Mouse (Mus musculus): ENCODE results near the gene Gnai2. TPM values are rescaled to one million over a fixed set of nuclear protein-coding genes. Genes with fewer than 3 reads are reported as not detected.
"Not testable (repeated sequence)": the region's sequence is repeated elsewhere in the genome, so short reads cannot be mapped to it uniquely, and the experiment has no call there.

Gene Gnai2
- polyA plus RNA-seq, 1 experiment from 2014 or later: 234 TPM

GRCm38 (mm10) chr9:107575579-107576356, 59.4 kb downstream of the Gnai2 start:
- 91% methylated on average over 14 of the region's 14 CpGs for WGBS
- H3K9ac ChIP-seq (replicated peaks; ENCODE audit: low read depth, low read length): no peak overlapping the region
- no peak overlapping the region for H3K4me2 ChIP-seq (ENCODE audit: low read depth, low read length)
- H3K27ac ChIP-seq (ENCODE audit: low read depth, low read length): no peak overlapping the region
- H3K27me3 ChIP-seq (ENCODE audit: control insufficient read depth, insufficient read depth, low read length): no peaks in the 10 kb centered on the region
- peaks cover 16% of the 10 kb centered on the region for H3K4me1 ChIP-seq (ENCODE audit: control insufficient read depth, insufficient read depth, low read length)
- peaks cover 23% of the 10 kb centered on the region for H3K36me3 ChIP-seq (ENCODE audit: control insufficient read depth, insufficient read depth, low read length)
- no peak for ATAC-seq (ENCODE audit: low read depth)
- no peaks in the 10 kb centered on the region for H3K9me3 ChIP-seq (ENCODE audit: control insufficient read depth, low read length)
- no peak overlapping the region for H3K4me3 ChIP-seq (ENCODE audit: low read depth, low read length)

- not testable (repeated sequence) for H3K4me3 ChIP-seq (ENCODE audit: low read depth, low read length)
Measured at GRCm38 (mm10) chr9:107573774-107574173, 61.4 kb downstream of the Gnai2 start.

DNA sequence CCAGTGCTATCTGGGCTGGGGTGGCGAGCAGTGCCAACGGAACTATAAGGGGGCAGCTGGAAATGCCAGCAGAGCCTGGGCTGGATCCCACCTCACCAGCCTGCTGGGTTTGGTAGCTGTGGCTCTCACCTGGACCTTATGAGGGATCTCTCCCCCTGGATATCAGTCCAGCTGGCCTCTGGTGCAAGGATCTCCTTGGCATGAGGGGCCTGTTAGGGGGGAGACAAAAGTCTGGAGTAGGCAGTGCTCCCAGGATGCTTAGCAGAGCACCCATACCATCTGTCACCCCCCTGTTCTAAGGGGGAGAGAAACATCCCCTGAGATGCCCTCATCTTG, 62.9 kb downstream of the Gnai2 start:
- Histone ChIP-seq H3K4me1 (ENCODE audit: control insufficient read depth, insufficient read depth, low read length) (peaks cover 31% of the 10 kb centered on the region), H3K27me3 (ENCODE audit: control insufficient read depth, insufficient read depth, low read length) (no peaks in the 10 kb centered on the region), H3K36me3 (ENCODE audit: control insufficient read depth, insufficient read depth, low read length) (peaks cover 24% of the 10 kb centered on the region), H3K9ac (replicated peaks; ENCODE audit: low read depth, low read length) (no peak overlapping the region), H3K4me2 (ENCODE audit: low read depth, low read length) (no peak overlapping the region), H3K4me3 (ENCODE audit: low read depth, low read length) (no peak overlapping the region), H3K9me3 (ENCODE audit: control insufficient read depth, low read length) (no peaks in the 10 kb centered on the region), H3K27ac (ENCODE audit: low read depth, low read length) (no peak overlapping the region)
- ATAC-seq (ENCODE audit: low read depth): no peak
- 100% methylated on average over 2 of the region's 2 CpGs for WGBS

More at GRCm38 (mm10) chr9:107573774-107574173, 61.4 kb downstream of the Gnai2 start:
- 84% methylated on average over 6 of the region's 6 CpGs for WGBS
- H3K27ac ChIP-seq (ENCODE audit: low read depth, low read length); H3K27me3 ChIP-seq (ENCODE audit: control insufficient read depth, insufficient read depth, low read length); ATAC-seq (ENCODE audit: low read depth); H3K4me2 ChIP-seq (ENCODE audit: low read depth, low read length); H3K9me3 ChIP-seq (ENCODE audit: control insufficient read depth, low read length); H3K9ac ChIP-seq (replicated peaks; ENCODE audit: low read depth, low read length): not testable (repeated sequence)
- H3K36me3 ChIP-seq (ENCODE audit: control insufficient read depth, insufficient read depth, low read length): peaks cover 24% of the 10 kb centered on the region
- peaks cover 20% of the 10 kb centered on the region for H3K4me1 ChIP-seq (ENCODE audit: control insufficient read depth, insufficient read depth, low read length)

GRCm38 (mm10) chr9:107571534-107572326, 63.4 kb downstream of the Gnai2 start:
- ATAC-seq (ENCODE audit: low read depth): no peak
- Histone ChIP-seq H3K36me3 (ENCODE audit: control insufficient read depth, insufficient read depth, low read length) (peaks cover 24% of the 10 kb centered on the region), H3K27me3 (ENCODE audit: control insufficient read depth, insufficient read depth, low read length) (no peaks in the 10 kb centered on the region), H3K27ac (ENCODE audit: low read depth, low read length) (no peak overlapping the region), H3K4me2 (ENCODE audit: low read depth, low read length) (0 out of 2 replicates have a peak overlapping the region, but pooled peaks have one; percentile 95), H3K4me1 (ENCODE audit: control insufficient read depth, insufficient read depth, low read length) (peaks cover 35% of the 10 kb centered on the region), H3K9ac (replicated peaks; ENCODE audit: low read depth, low read length) (no peak overlapping the region), H3K9me3 (ENCODE audit: control insufficient read depth, low read length) (no peaks in the 10 kb centered on the region), H3K4me3 (ENCODE audit: low read depth, low read length) (no peak overlapping the region)
- 94% methylated on average over 22 of the region's 22 CpGs for WGBS

GRCm38 (mm10) chr9:107570845-107571244, 64.3 kb downstream of the Gnai2 start:
- no peaks in the 10 kb centered on the region for H3K9me3 ChIP-seq (ENCODE audit: control insufficient read depth, low read length)
- peak overlapping the region; percentile 88; the same call in 1 of the 2 replicates for H3K4me3 ChIP-seq (ENCODE audit: low read depth, low read length)
- H3K27ac ChIP-seq (ENCODE audit: low read depth, low read length): no peak overlapping the region
- peaks cover 24% of the 10 kb centered on the region for H3K36me3 ChIP-seq (ENCODE audit: control insufficient read depth, insufficient read depth, low read length)
- H3K4me2 ChIP-seq (ENCODE audit: low read depth, low read length): peak overlapping the region; percentile 95
- H3K27me3 ChIP-seq (ENCODE audit: control insufficient read depth, insufficient read depth, low read length): no peaks in the 10 kb centered on the region
- 97% methylated on average over 21 of the region's 21 CpGs for WGBS
- peaks cover 35% of the 10 kb centered on the region for H3K4me1 ChIP-seq (ENCODE audit: control insufficient read depth, insufficient read depth, low read length)
- H3K9ac ChIP-seq (replicated peaks; ENCODE audit: low read depth, low read length): peak overlapping the region; percentile 21; the same call in 1 of the 2 replicates
- ATAC-seq (ENCODE audit: low read depth): no peak

DNA sequence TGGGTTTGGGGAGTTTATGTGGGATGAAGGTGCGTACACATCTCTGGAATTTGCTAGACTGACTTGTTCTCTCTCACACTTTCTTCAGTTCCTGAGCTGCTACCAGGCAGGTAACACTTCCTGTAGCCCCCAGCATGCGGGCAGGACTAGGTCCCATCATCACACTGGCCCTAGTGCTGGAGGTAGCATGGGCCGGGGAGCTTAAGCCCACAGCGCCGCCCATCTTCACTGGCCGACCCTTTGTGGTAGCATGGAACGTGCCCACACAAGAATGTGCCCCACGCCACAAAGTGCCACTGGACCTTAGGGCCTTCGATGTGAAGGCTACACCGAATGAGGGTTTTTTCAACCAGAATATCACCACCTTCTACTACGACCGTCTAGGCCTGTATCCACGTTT, 65.2 kb downstream of the Gnai2 start:
- WGBS: 50% methylated on average over 13 of the region's 13 CpGs
- peak overlapping the region; percentile 88 for H3K4me3 ChIP-seq (ENCODE audit: low read depth, low read length)
- H3K27me3 ChIP-seq (ENCODE audit: control insufficient read depth, insufficient read depth, low read length): no peaks in the 10 kb centered on the region
- ATAC-seq (ENCODE audit: low read depth): no peak
- H3K9ac ChIP-seq (replicated peaks; ENCODE audit: low read depth, low read length): peak overlapping the region; percentile 86
- H3K9me3 ChIP-seq (ENCODE audit: control insufficient read depth, low read length): no peaks in the 10 kb centered on the region
- peaks cover 35% of the 10 kb centered on the region for H3K4me1 ChIP-seq (ENCODE audit: control insufficient read depth, insufficient read depth, low read length)
- no peak overlapping the region for H3K27ac ChIP-seq (ENCODE audit: low read depth, low read length)
- peak overlapping the region; percentile 95 for H3K4me2 ChIP-seq (ENCODE audit: low read depth, low read length)
- H3K36me3 ChIP-seq (ENCODE audit: control insufficient read depth, insufficient read depth, low read length): peaks cover 30% of the 10 kb centered on the region

DNA sequence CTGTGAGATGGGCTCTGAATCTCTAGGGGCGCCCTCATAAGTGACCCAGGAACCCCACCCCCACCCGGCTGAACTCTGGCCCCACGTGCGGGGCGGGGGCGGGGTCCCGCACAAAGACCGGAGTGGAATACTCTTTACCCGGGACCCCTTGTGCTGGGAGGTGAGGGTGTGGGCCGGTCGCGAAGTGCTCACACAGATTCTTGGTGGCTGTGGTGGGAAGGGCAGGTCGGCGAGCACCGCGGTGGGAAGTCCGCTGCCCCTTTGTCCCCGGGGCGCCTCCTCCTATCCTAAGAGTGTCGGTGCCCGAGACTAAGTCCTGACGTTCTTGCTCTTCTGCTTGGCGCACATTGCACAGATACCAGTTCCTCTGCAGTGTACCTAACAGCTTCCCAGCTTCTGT, 65.9 kb downstream of the Gnai2 start:
- H3K27ac ChIP-seq (ENCODE audit: low read depth, low read length): peak overlapping the region; percentile 85
- H3K4me3 ChIP-seq (ENCODE audit: low read depth, low read length): peak overlapping the region; percentile 88
- peak; percentile 21 for ATAC-seq (ENCODE audit: low read depth)
- peaks cover 27% of the 10 kb centered on the region for H3K36me3 ChIP-seq (ENCODE audit: control insufficient read depth, insufficient read depth, low read length)
- H3K9me3 ChIP-seq (ENCODE audit: control insufficient read depth, low read length): no peaks in the 10 kb centered on the region
- H3K9ac ChIP-seq (replicated peaks; ENCODE audit: low read depth, low read length): peak overlapping the region; percentile 86
- WGBS: 1% methylated on average over 23 of the region's 23 CpGs
- peak overlapping the region; percentile 95 for H3K4me2 ChIP-seq (ENCODE audit: low read depth, low read length)
- H3K27me3 ChIP-seq (ENCODE audit: control insufficient read depth, insufficient read depth, low read length): no peaks in the 10 kb centered on the region
- H3K4me1 ChIP-seq (ENCODE audit: control insufficient read depth, insufficient read depth, low read length): peaks cover 35% of the 10 kb centered on the region

GRCm38 (mm10) chr9:107568331-107569261, 66.6 kb downstream of the Gnai2 start:
- peaks cover 27% of the 10 kb centered on the region for H3K36me3 ChIP-seq (ENCODE audit: control insufficient read depth, insufficient read depth, low read length)
- ATAC-seq (ENCODE audit: low read depth): peak; percentile 84
- peak overlapping the region; percentile 95 for H3K4me2 ChIP-seq (ENCODE audit: low read depth, low read length)
- under 1% methylated on average over 38 of the region's 41 CpGs for WGBS
- H3K4me3 ChIP-seq (ENCODE audit: low read depth, low read length): peak overlapping the region; percentile 88
- peak overlapping the region; percentile 86 for H3K9ac ChIP-seq (replicated peaks; ENCODE audit: low read depth, low read length)
- H3K27ac ChIP-seq (ENCODE audit: low read depth, low read length): peak overlapping the region; percentile 85
- H3K27me3 ChIP-seq (ENCODE audit: control insufficient read depth, insufficient read depth, low read length): no peaks in the 10 kb centered on the region
- no peaks in the 10 kb centered on the region for H3K9me3 ChIP-seq (ENCODE audit: control insufficient read depth, low read length)
- H3K4me1 ChIP-seq (ENCODE audit: control insufficient read depth, insufficient read depth, low read length): peaks cover 41% of the 10 kb centered on the region

All from neural tube, embryonic 14.5 days (tissue).